Mouse (Mus musculus): ENCODE data around the gene Cdc42ep4. TPM values are rescaled to one million over a fixed set of nuclear protein-coding genes. Genes with fewer than 3 reads are reported as not detected.

Cdc42ep4 gene
- polyA plus RNA-seq, 1 experiment from 2014 or later = 48.5 TPM

DNA sequence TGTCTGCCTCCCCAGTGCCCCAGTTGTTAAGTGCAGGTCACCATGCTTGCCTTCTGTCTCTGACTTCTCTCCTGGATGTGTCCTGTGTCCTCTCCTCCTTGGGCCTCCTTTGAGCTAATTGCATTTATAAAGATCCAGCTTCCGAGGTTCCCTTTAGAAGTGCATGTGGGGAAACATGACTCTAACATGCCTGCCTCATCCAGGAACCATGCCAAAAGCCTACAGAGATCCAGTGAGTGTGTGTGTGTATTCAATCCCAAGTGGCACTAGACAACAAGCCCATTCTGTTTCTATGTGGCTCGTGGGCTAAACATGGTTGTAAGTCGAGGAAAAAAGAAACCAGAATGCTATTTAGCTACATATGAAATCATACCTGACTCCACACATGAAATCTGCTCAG, 16.7 kb upstream of the Cdc42ep4 start:
- TF ChIP-seq CTCF (IDR thresholded peaks at IDR 0.05; ENCODE audit: low read depth) = no peak
- Histone ChIP-seq H3K4me2 (ENCODE audit: low read length) (no peak overlapping the region), H3K9ac (ENCODE audit: low read depth, low read length) (no peak overlapping the region), H3K4me1 (replicated peaks; ENCODE audit: insufficient read depth, low read length) (0 out of 2 replicates have a peak, but pooled peaks cover 15% of the 10 kb centered on the region), H3K9me3 (replicated peaks; ENCODE audit: low read length) (no peaks in the 10 kb centered on the region), H3K27me3 (ENCODE audit: insufficient read depth, low read length) (no peaks in the 10 kb centered on the region), H3K36me3 (ENCODE audit: insufficient read depth, low read length) (no peaks in the 10 kb centered on the region), H3K4me3 (replicated peaks; ENCODE audit: low read depth, low read length) (no peak overlapping the region), H3K27ac (no peak overlapping the region)
- WGBS = 84% methylated on average over 3 of the region's 3 CpGs
- DNase-seq (ENCODE audit: low spot score) = no peak
- no peak for ATAC-seq (replicated peaks; ENCODE audit: low FRiP score, low read depth)

DNA sequence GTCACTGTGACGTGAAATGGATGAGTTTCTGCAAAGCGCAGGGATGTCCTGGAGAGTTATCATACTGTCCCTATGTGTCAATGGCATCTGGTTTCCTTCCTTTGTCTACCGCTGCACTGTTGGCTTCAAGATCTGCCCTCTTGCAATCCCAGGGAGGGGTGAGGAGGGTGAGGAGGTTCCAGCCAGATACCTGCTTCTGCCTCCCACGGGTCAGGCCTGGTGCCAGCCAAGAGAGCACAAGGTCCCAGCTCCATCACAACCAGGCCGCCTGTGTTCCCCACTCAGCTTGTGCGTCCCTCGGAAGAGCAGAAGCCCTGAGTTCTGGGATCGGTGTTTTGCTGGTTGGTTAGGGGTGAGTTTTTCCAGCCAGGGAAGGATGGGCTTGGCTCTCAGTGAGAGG, 15.6 kb upstream of the Cdc42ep4 start:
- H3K27ac ChIP-seq = peak overlapping the region; percentile 54; the same call in 1 of the 2 replicates
- no peak for TF ChIP-seq CTCF (IDR thresholded peaks at IDR 0.05; ENCODE audit: low read depth)
- no peak overlapping the region for H3K9ac ChIP-seq (ENCODE audit: low read depth, low read length)
- H3K4me3 ChIP-seq (replicated peaks; ENCODE audit: low read depth, low read length) = no peak overlapping the region
- H3K4me1 ChIP-seq (replicated peaks; ENCODE audit: insufficient read depth, low read length) = 0 out of 2 replicates have a peak, but pooled peaks cover 15% of the 10 kb centered on the region
- H3K9me3 ChIP-seq (replicated peaks; ENCODE audit: low read length) = no peaks in the 10 kb centered on the region
- no peaks in the 10 kb centered on the region for H3K27me3 ChIP-seq (ENCODE audit: insufficient read depth, low read length)
- DNase-seq (ENCODE audit: low spot score) = peak; percentile 57
- H3K36me3 ChIP-seq (ENCODE audit: insufficient read depth, low read length) = no peaks in the 10 kb centered on the region
- no peak for ATAC-seq (replicated peaks; ENCODE audit: low FRiP score, low read depth)
- H3K4me2 ChIP-seq (ENCODE audit: low read length) = peak overlapping the region; percentile 23; the same call in 1 of the 2 replicates
- 40% methylated on average over 8 of the region's 8 CpGs for WGBS

DNA sequence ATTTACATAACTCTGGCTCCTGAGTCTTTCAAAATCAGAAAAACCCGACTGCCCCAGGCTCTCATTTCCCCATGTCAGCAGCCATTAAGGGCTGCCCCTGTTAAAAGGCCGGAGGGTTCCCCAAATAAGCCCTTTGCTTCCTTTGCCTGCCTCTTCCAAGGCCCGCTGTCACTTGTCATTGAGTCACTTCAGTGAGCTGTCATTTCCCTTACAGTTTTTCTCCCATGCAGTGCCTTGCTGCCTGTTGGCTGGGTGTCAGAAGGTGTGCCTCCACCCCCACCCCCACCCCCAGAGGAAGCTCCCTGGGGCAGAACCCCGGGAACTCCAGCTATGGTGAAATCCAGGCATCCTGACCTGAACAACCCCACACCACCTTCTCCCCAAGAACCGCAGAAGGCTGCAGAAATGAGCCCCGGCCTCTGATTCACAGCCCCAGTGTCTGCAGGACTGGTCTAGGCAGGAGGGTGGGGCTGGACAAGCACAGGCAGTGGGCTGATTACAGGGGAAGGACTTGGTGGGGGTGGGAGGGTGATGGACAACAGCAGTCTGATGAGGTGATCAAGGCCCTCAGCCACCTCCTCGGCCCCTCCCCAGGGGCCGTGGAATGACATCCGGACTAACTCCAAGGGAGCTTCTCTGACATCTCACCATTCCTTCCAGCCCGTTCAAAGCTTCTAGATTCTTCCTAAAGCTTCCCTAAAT, 14.8 kb upstream of the Cdc42ep4 start:
- TF ChIP-seq CTCF (IDR thresholded peaks at IDR 0.05; ENCODE audit: low read depth) = no peak
- Histone ChIP-seq H3K27ac (peak overlapping the region; percentile 54; the same call in 1 of the 2 replicates), H3K4me2 (ENCODE audit: low read length) (no peak overlapping the region), H3K36me3 (ENCODE audit: insufficient read depth, low read length) (no peaks in the 10 kb centered on the region), H3K4me1 (replicated peaks; ENCODE audit: insufficient read depth, low read length) (0 out of 2 replicates have a peak, but pooled peaks cover 15% of the 10 kb centered on the region), H3K9ac (ENCODE audit: low read depth, low read length) (no peak overlapping the region), H3K4me3 (replicated peaks; ENCODE audit: low read depth, low read length) (no peak overlapping the region), H3K9me3 (replicated peaks; ENCODE audit: low read length) (no peaks in the 10 kb centered on the region), H3K27me3 (ENCODE audit: insufficient read depth, low read length) (no peaks in the 10 kb centered on the region)
- 43% methylated on average over 10 of the region's 10 CpGs for WGBS
- DNase-seq (ENCODE audit: low spot score) = no peak
- ATAC-seq (replicated peaks; ENCODE audit: low FRiP score, low read depth) = no peak

DNA sequence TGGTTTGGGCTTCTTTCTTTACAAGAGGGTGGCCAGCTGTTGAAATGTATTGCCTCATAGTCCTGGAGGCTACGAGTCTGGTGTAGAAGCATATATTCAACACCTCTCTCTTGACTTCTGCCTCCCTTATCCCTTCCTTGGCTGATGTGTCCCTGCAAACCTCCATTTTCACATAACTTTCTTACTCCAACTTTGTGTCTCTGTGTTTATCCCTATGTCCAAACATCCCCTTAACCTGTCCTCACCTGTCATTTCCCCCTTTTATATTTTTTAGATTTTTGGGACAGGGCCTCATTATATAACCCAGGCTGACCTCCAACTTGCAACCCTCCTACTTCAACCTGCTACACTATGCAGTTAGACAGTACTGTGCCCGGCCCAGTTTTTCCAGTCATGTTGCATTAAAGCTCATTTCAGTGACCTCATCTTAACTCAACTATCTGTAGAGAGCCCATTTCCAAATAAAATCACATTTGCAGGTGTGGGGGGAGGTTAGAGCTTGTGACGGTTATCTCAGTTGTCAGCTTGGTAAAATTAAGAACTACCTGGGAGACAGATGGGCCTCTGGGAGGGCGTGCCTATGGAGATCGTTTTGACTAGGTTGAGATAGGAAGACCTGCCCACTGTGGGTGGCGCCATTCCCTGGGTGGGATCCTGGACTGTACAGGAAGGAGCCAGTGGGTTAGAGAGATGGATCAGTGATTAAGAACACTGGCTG, 12.6 kb upstream of the Cdc42ep4 start:
- ATAC-seq (replicated peaks; ENCODE audit: low FRiP score, low read depth) (no peak), DNase-seq (ENCODE audit: low spot score) (no peak)
- TF ChIP-seq CTCF (IDR thresholded peaks at IDR 0.05; ENCODE audit: low read depth) = no peak
- Histone ChIP-seq H3K27ac (no peak overlapping the region), H3K36me3 (ENCODE audit: insufficient read depth, low read length) (no peaks in the 10 kb centered on the region), H3K9ac (ENCODE audit: low read depth, low read length) (no peak overlapping the region), H3K9me3 (replicated peaks; ENCODE audit: low read length) (no peaks in the 10 kb centered on the region), H3K27me3 (ENCODE audit: insufficient read depth, low read length) (no peaks in the 10 kb centered on the region), H3K4me3 (replicated peaks; ENCODE audit: low read depth, low read length) (no peak overlapping the region), H3K4me2 (ENCODE audit: low read length) (no peak overlapping the region), H3K4me1 (replicated peaks; ENCODE audit: insufficient read depth, low read length) (0 out of 2 replicates have a peak, but pooled peaks cover 15% of the 10 kb centered on the region)
- WGBS = 85% methylated on average over 6 of the region's 6 CpGs

DNA sequence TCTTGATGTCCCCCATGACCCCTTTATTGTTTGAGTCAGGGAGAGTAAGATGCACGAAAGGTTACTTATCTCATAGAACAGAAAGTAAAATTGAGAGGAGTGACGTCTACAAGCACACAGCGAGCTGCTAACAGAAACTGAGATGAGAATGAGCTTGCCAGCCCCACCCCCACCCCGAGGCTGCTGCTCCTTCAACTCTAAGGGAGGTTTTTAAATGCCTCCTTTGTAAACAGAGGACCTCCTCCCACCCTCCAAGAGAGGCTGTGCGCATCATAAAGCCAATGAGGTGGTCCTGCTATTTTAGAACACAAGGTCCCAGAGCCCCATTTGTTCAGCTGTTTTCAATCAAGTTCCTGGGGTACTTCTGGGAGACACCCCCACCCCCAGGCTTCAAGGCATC, 11.8 kb upstream of the Cdc42ep4 start:
- WGBS = 13% methylated on average over 5 of the region's 5 CpGs
- no peak overlapping the region for H3K27ac ChIP-seq
- no peaks in the 10 kb centered on the region for H3K9me3 ChIP-seq (replicated peaks; ENCODE audit: low read length)
- TF ChIP-seq CTCF (IDR thresholded peaks at IDR 0.05; ENCODE audit: low read depth) = no peak
- H3K27me3 ChIP-seq (ENCODE audit: insufficient read depth, low read length) = no peaks in the 10 kb centered on the region
- no peak for ATAC-seq (replicated peaks; ENCODE audit: low FRiP score, low read depth)
- no peaks in the 10 kb centered on the region for H3K36me3 ChIP-seq (ENCODE audit: insufficient read depth, low read length)
- no peak overlapping the region for H3K4me3 ChIP-seq (replicated peaks; ENCODE audit: low read depth, low read length)
- no peak for DNase-seq (ENCODE audit: low spot score)
- H3K4me1 ChIP-seq (replicated peaks; ENCODE audit: insufficient read depth, low read length) = 0 out of 2 replicates have a peak, but pooled peaks cover 15% of the 10 kb centered on the region
- H3K9ac ChIP-seq (ENCODE audit: low read depth, low read length) = no peak overlapping the region
- H3K4me2 ChIP-seq (ENCODE audit: low read length) = 0 out of 2 replicates have a peak overlapping the region, but pooled peaks have one; percentile 18

DNA sequence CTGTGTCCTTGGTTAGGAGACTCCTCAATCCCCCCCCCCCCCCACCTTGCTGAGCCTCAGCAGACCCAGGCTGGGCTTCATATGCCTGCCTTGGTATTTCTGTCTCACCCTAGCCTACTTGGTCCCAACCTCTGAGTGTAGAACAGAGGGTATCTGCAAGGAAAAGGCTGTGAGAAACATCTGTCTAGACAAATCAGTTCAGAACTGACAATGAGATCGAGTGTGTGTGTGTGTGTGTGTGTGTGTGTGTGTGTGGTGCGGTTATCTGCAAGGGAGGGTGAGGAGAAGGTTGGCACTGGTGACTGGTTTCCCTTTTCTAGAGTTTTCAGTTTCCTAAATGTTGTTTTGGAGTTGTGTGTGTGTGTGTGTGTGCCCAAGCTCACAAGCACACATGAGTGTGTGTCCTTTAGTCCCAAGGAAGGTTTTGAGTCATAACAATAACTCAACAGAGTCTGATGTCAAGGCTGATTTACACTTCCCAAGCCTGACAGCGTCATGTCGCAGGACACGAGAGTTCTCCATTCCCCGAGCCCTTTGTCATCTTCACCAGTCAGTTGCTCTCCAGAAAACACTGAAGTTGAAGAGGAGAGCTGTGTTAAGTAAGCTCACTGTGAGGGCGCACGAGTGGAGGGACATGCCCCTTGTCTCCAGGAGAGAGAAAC, 10.6 kb upstream of the Cdc42ep4 start:
- no peak overlapping the region for H3K4me2 ChIP-seq (ENCODE audit: low read length)
- ATAC-seq (replicated peaks; ENCODE audit: low FRiP score, low read depth) = no peak
- H3K4me3 ChIP-seq (replicated peaks; ENCODE audit: low read depth, low read length) = no peak overlapping the region
- no peaks in the 10 kb centered on the region for H3K9me3 ChIP-seq (replicated peaks; ENCODE audit: low read length)
- no peaks in the 10 kb centered on the region for H3K36me3 ChIP-seq (ENCODE audit: insufficient read depth, low read length)
- WGBS = 70% methylated on average over 8 of the region's 8 CpGs
- no peak for DNase-seq (ENCODE audit: low spot score)
- TF ChIP-seq CTCF (IDR thresholded peaks at IDR 0.05; ENCODE audit: low read depth) = no peak
- 0 out of 2 replicates have a peak, but pooled peaks cover 8% of the 10 kb centered on the region for H3K4me1 ChIP-seq (replicated peaks; ENCODE audit: insufficient read depth, low read length)
- no peak overlapping the region for H3K27ac ChIP-seq
- no peak overlapping the region for H3K9ac ChIP-seq (ENCODE audit: low read depth, low read length)
- H3K27me3 ChIP-seq (ENCODE audit: insufficient read depth, low read length) = no peaks in the 10 kb centered on the region

Measured in kidney, postnatal 0 days (tissue).